Mouse (Mus musculus) midbrain, embryonic 16.5 days (tissue): ENCODE results near the gene Slc22a13. TPM values are rescaled to one million over a fixed set of nuclear protein-coding genes. Genes with fewer than 3 reads are reported as not detected.

Source experiments
- ATAC-seq: fragments of 200-750 bp; cut with Nextera tagmentation; 2 replicates; pipeline ENCODE4 v1.8.0; 2017; ENCODE audit warnings: moderate TSS enrichment
- H3K27ac ChIP-seq: fragments of 300-500 bp; sonication (generic); 2 replicates; pipeline ENCODE4 v1.5.1; 2014; ENCODE audit warnings: mild to moderate bottlenecking, low read length, mixed read lengths
- H3K27me3 ChIP-seq: fragments of 300-500 bp; sonication (generic); 2 replicates; pipeline ENCODE4 v1.6.1; 2014; ENCODE audit warnings: low read depth, low read length, mixed read lengths; ENCODE audit not compliant: control insufficient read depth, insufficient read depth
- H3K36me3 ChIP-seq: fragments of 300-500 bp; sonication (generic); 2 replicates; pipeline ENCODE4 v1.6.1; 2014; ENCODE audit warnings: mild to moderate bottlenecking, low read length, moderate library complexity, mixed read lengths; ENCODE audit not compliant: control insufficient read depth, insufficient read depth
- H3K4me1 ChIP-seq: fragments of 300-500 bp; sonication (generic); 2 replicates; pipeline ENCODE4 v1.6.1; 2014; ENCODE audit warnings: mild to moderate bottlenecking, low read length, mixed read lengths; ENCODE audit not compliant: control insufficient read depth, insufficient read depth
- H3K4me2 ChIP-seq: fragments of 300-500 bp; sonication (generic); 2 replicates; pipeline ENCODE4 v1.6.1; 2014; ENCODE audit warnings: mild to moderate bottlenecking, low read length, mixed read lengths
- H3K4me3 ChIP-seq: fragments of 300-500 bp; sonication (generic); 2 replicates; pipeline ENCODE4 v1.5.1; 2014; ENCODE audit warnings: low read depth, mild to moderate bottlenecking, low read length, moderate library complexity, mixed read lengths
- H3K9ac ChIP-seq: fragments of 300-500 bp; sonication (generic); 2 replicates; pipeline ENCODE4 v1.6.1; 2014; ENCODE audit warnings: low read depth, low read length, mixed read lengths
- H3K9me3 ChIP-seq: fragments of 300-500 bp; sonication (generic); replicated peaks from 2 replicates; pipeline ENCODE4 v1.6.1; 2014; ENCODE audit warnings: mild to moderate bottlenecking, low read length, mixed read lengths; ENCODE audit not compliant: control insufficient read depth, poor library complexity, severe bottlenecking
- WGBS: fragments of 180-500 bp; shearing (Covaris S2); extraction: QIAGEN DNeasy Blood & Tissue Kit; methylation state at CpG from one replicate; pipeline ENCODE4 v1.1.7; 2014; 5-methylcytosine and 5-hydroxymethylcytosine counted together
- polyA plus RNA-seq: library from polyadenylated mRNA; unstranded; fragments of >200 nt; fragmentation: Nextera tagmentation; extraction: Ambion mirVana; gene quantifications from 2 replicates; pipeline ENCODE4 v1.2.1, GENCODE M21; 2015

Slc22a13 gene
- polyA plus RNA-seq = not detected in 2 replicates

DNA sequence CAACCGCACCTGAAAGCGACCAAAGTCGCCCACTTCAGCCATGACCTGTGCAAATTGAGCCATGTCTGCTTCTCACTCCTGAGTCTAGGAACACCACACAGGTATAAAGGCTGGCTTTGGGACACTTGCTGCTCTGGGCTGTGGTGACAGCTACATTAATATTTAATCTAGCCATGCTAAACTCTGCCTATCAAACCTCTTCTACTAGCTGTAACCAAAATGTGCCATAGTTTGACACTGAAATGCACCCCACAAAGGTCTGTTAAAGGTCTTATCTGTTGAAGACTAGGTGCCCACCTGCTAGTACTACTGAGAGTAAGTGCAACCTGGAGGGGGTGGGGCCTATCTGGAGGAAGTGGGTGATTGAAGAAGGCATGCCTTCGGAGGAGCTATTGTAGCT lies at the start of gene Slc22a13:
Gene Slc22a13 (minus strand): TSS at position 101 of the 400 bp plus-strand sequence.
- peaks cover 1% of the 10 kb centered on the region; the same call in 1 of the 2 replicates for H3K9me3 ChIP-seq
- no peak for ATAC-seq
- no peaks in the 10 kb centered on the region for H3K4me1 ChIP-seq
- H3K27me3 ChIP-seq = no peaks in the 10 kb centered on the region
- no peaks in the 10 kb centered on the region for H3K36me3 ChIP-seq
- 97% methylated on average over 4 of the region's 4 CpGs for WGBS
- no peak within 1 kb of the TSS for H3K4me3 ChIP-seq
- no peak within 1 kb of the TSS for H3K27ac ChIP-seq
- H3K9ac ChIP-seq = no peak within 1 kb of the TSS
- H3K4me2 ChIP-seq = no peak within 1 kb of the TSS

- 92% methylated on average over 5 of the region's 5 CpGs for WGBS
- no peaks in the 10 kb centered on the region for H3K27me3 ChIP-seq
- H3K27ac ChIP-seq = no peak overlapping the region
- H3K4me2 ChIP-seq = no peak overlapping the region
- no peak for ATAC-seq
- H3K9me3 ChIP-seq = no peaks in the 10 kb centered on the region
- H3K4me1 ChIP-seq = no peaks in the 10 kb centered on the region
- peaks cover 16% of the 10 kb centered on the region for H3K36me3 ChIP-seq
- H3K4me3 ChIP-seq = no peak overlapping the region
- no peak overlapping the region for H3K9ac ChIP-seq
These were observed 49.2 kb upstream of the Slc22a13 start for GRCm38 (mm10) chr9:119258128-119258527.

DNA sequence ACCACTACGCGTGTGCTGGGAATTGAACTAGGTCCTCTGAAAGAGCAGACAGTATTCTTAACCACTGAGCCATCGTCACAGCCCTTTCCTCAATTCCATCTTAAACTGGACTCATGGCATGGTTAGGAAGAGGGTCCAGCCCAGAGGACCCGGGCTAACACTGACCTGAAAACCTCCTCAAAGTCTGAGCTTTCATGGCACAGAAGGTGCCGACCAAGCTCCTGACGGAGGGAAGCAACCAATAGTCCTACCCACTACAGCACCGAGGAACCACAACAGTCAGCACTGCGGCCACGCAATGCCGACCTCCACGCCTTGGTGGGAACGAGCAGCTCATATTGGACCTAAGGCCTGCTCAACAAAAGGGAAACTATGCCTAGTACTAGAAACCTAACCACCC lies 47.3 kb upstream of the Slc22a13 start:
- Histone ChIP-seq H3K36me3 (peaks cover 16% of the 10 kb centered on the region), H3K4me1 (no peaks in the 10 kb centered on the region), H3K9ac (no peak overlapping the region), H3K4me3 (no peak overlapping the region), H3K27me3 (no peaks in the 10 kb centered on the region), H3K4me2 (no peak overlapping the region), H3K9me3 (no peaks in the 10 kb centered on the region), H3K27ac (no peak overlapping the region)
- ATAC-seq = no peak
- 98% methylated on average over 12 of the region's 12 CpGs for WGBS

- ATAC-seq = no peak
- whole genome bisulfite sequencing = 93% methylated on average over 1 of the region's 1 CpGs
- Histone ChIP-seq H3K4me1 (no peaks in the 10 kb centered on the region), H3K36me3 (peaks cover 18% of the 10 kb centered on the region), H3K4me3 (no peak overlapping the region), H3K9me3 (no peaks in the 10 kb centered on the region), H3K27ac (no peak overlapping the region), H3K4me2 (no peak overlapping the region), H3K9ac (no peak overlapping the region), H3K27me3 (no peaks in the 10 kb centered on the region)
These were observed 46.2 kb upstream of the Slc22a13 start for GRCm38 (mm10) chr9:119255096-119255495.

- H3K4me2 ChIP-seq = no peak overlapping the region
- ATAC-seq = no peak
- no peaks in the 10 kb centered on the region for H3K9me3 ChIP-seq
- WGBS = 93% methylated on average over 2 of the region's 2 CpGs
- no peaks in the 10 kb centered on the region for H3K27me3 ChIP-seq
- no peak overlapping the region for H3K4me3 ChIP-seq
- H3K9ac ChIP-seq = no peak overlapping the region
- H3K4me1 ChIP-seq = no peaks in the 10 kb centered on the region
- no peak overlapping the region for H3K27ac ChIP-seq
- H3K36me3 ChIP-seq = peaks cover 20% of the 10 kb centered on the region
These were observed 45.3 kb upstream of the Slc22a13 start for GRCm38 (mm10) chr9:119254187-119254586.

GRCm38 (mm10) chr9:119247996-119248395 lies 39.1 kb upstream of the Slc22a13 start:
- H3K27ac ChIP-seq = no peak overlapping the region
- no peak overlapping the region for H3K4me2 ChIP-seq
- no peak overlapping the region for H3K4me3 ChIP-seq
- no peaks in the 10 kb centered on the region for H3K9me3 ChIP-seq
- H3K27me3 ChIP-seq = no peaks in the 10 kb centered on the region
- no peaks in the 10 kb centered on the region for H3K4me1 ChIP-seq
- H3K9ac ChIP-seq = no peak overlapping the region
- no peak for ATAC-seq
- H3K36me3 ChIP-seq = peaks cover 11% of the 10 kb centered on the region
- WGBS = 89% methylated on average over 5 of the region's 5 CpGs

GRCm38 (mm10) chr9:119246826-119247225 lies 37.9 kb upstream of the Slc22a13 start:
- Histone ChIP-seq H3K27ac (no peak overlapping the region), H3K4me2 (no peak overlapping the region), H3K4me3 (no peak overlapping the region), H3K36me3 (peaks cover 11% of the 10 kb centered on the region), H3K4me1 (no peaks in the 10 kb centered on the region), H3K9me3 (no peaks in the 10 kb centered on the region), H3K9ac (no peak overlapping the region), H3K27me3 (no peaks in the 10 kb centered on the region)
- no peak for ATAC-seq
- WGBS = 84% methylated on average over 5 of the region's 5 CpGs

DNA sequence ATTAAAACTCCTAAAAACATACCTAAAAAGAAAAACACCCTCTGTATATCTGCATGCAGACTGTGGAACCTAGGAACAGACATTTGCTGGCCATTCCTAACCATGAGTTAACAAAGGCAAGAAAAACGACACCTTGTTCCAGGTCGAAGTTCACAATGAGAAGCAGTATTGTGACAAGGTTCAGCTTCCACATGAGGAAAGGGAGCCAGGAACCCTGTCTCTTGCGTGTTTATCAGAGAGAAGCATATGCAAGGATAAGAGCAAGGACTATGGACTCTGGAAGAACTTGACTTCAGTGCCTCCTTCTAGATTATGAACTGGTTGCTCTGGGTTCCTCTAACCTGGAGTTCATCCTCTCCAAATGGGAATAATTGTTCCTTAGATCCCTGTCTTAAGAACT lies 35.1 kb upstream of the Slc22a13 start:
- peaks cover 17% of the 10 kb centered on the region for H3K36me3 ChIP-seq
- no peak overlapping the region for H3K4me2 ChIP-seq
- WGBS = 93% methylated on average over 3 of the region's 3 CpGs
- H3K9ac ChIP-seq = no peak overlapping the region
- no peak for ATAC-seq
- H3K4me1 ChIP-seq = no peaks in the 10 kb centered on the region
- H3K4me3 ChIP-seq = no peak overlapping the region
- no peaks in the 10 kb centered on the region for H3K9me3 ChIP-seq
- no peak overlapping the region for H3K27ac ChIP-seq
- H3K27me3 ChIP-seq = no peaks in the 10 kb centered on the region

- Histone ChIP-seq H3K27me3 (no peaks in the 10 kb centered on the region), H3K9me3 (no peaks in the 10 kb centered on the region), H3K4me1 (no peaks in the 10 kb centered on the region), H3K4me2 (no peak overlapping the region), H3K4me3 (no peak overlapping the region), H3K27ac (no peak overlapping the region), H3K9ac (no peak overlapping the region), H3K36me3 (peaks cover 17% of the 10 kb centered on the region)
- WGBS = 87% methylated on average over 11 of the region's 11 CpGs
- no peak for ATAC-seq
These were observed 32.4 kb upstream of the Slc22a13 start for GRCm38 (mm10) chr9:119241169-119241865.
